Mouse (Mus musculus): Measurements from ENCODE around the gene Slc51a. TPM values are rescaled to one million over a fixed set of nuclear protein-coding genes. Genes with fewer than 3 reads are reported as not detected.
"Not testable (repeated sequence)": the region's sequence is repeated elsewhere in the genome, so short reads cannot be mapped to it uniquely, and the experiment has no call there.

The Slc51a gene
- polyA plus RNA-seq, 1 experiment from 2014 or later = 1.3 TPM

GRCm38 (mm10) chr16:32450133-32450532, 37.5 kb downstream of the Slc51a start:
- 80% methylated on average over 2 of the region's 2 CpGs for WGBS
- no peak for DNase-seq (ENCODE audit: low spot score)
- peaks cover 33% of the 10 kb centered on the region for H3K4me1 ChIP-seq (replicated peaks; ENCODE audit: control insufficient read depth, insufficient read depth, low read length)

GRCm38 (mm10) chr16:32449665-32450064, 38.0 kb downstream of the Slc51a start:
- Histone ChIP-seq H3K27ac (ENCODE audit: low read depth, low read length) (peak overlapping the region; percentile 53), H3K4me2 (peak overlapping the region; percentile 46), H3K27me3 (replicated peaks; ENCODE audit: control insufficient read depth, insufficient read depth, low read length) (no peaks in the 10 kb centered on the region), H3K4me1 (replicated peaks; ENCODE audit: control insufficient read depth, insufficient read depth, low read length) (peaks cover 33% of the 10 kb centered on the region), H3K9ac (ENCODE audit: low read depth, low read length) (peak overlapping the region; percentile 28), H3K36me3 (ENCODE audit: control insufficient read depth, insufficient read depth, low read length) (peaks cover 15% of the 10 kb centered on the region; the same call in 1 of the 2 replicates), H3K9me3 (ENCODE audit: control insufficient read depth, low read length) (no peaks in the 10 kb centered on the region), H3K4me3 (ENCODE audit: low read depth, low read length) (no peak overlapping the region)
- DNase-seq (ENCODE audit: low spot score) (no peak), ATAC-seq (replicated peaks; ENCODE audit: low FRiP score) (peak; percentile 95)
- WGBS = 50% methylated on average over 3 of the region's 3 CpGs

More at GRCm38 (mm10) chr16:32450133-32450532, 37.5 kb downstream of the Slc51a start:
- peak; percentile 37; the same call in 1 of the 2 replicates for ATAC-seq (replicated peaks; ENCODE audit: low FRiP score)
- H3K36me3 ChIP-seq (ENCODE audit: control insufficient read depth, insufficient read depth, low read length) = peaks cover 19% of the 10 kb centered on the region
- no peak overlapping the region for H3K4me3 ChIP-seq (ENCODE audit: low read depth, low read length)
- H3K9ac ChIP-seq (ENCODE audit: low read depth, low read length) = peak overlapping the region; percentile 28
- no peaks in the 10 kb centered on the region for H3K9me3 ChIP-seq (ENCODE audit: control insufficient read depth, low read length)
- peak overlapping the region; percentile 53 for H3K27ac ChIP-seq (ENCODE audit: low read depth, low read length)
- H3K4me2 ChIP-seq = peak overlapping the region; percentile 46
- H3K27me3 ChIP-seq (replicated peaks; ENCODE audit: control insufficient read depth, insufficient read depth, low read length) = no peaks in the 10 kb centered on the region

- Histone ChIP-seq H3K4me3 (ENCODE audit: low read depth, low read length) (no peak overlapping the region), H3K36me3 (ENCODE audit: control insufficient read depth, insufficient read depth, low read length) (peaks cover under 1% of the 10 kb centered on the region; the same call in 1 of the 2 replicates), H3K27ac (ENCODE audit: low read depth, low read length) (no peak overlapping the region), H3K9me3 (ENCODE audit: control insufficient read depth, low read length) (no peaks in the 10 kb centered on the region), H3K27me3 (replicated peaks; ENCODE audit: control insufficient read depth, insufficient read depth, low read length) (no peaks in the 10 kb centered on the region), H3K4me1 (replicated peaks; ENCODE audit: control insufficient read depth, insufficient read depth, low read length) (peaks cover 30% of the 10 kb centered on the region), H3K4me2 (no peak overlapping the region), H3K9ac (ENCODE audit: low read depth, low read length) (no peak overlapping the region)
- ATAC-seq (replicated peaks; ENCODE audit: low FRiP score) (no peak), DNase-seq (ENCODE audit: low spot score) (no peak)
- 73% methylated on average over 2 of the region's 2 CpGs for WGBS
These were observed 41.0 kb downstream of the Slc51a start for GRCm38 (mm10) chr16:32446563-32447138.

- ATAC-seq (replicated peaks; ENCODE audit: low FRiP score) (no peak), DNase-seq (ENCODE audit: low spot score) (no peak)
- Histone ChIP-seq H3K36me3 (ENCODE audit: control insufficient read depth, insufficient read depth, low read length) (peaks cover 3% of the 10 kb centered on the region; the same call in 1 of the 2 replicates), H3K4me3 (ENCODE audit: low read depth, low read length) (no peak overlapping the region), H3K4me2 (no peak overlapping the region), H3K9me3 (ENCODE audit: control insufficient read depth, low read length) (no peaks in the 10 kb centered on the region), H3K4me1 (replicated peaks; ENCODE audit: control insufficient read depth, insufficient read depth, low read length) (peaks cover 22% of the 10 kb centered on the region), H3K27ac (ENCODE audit: low read depth, low read length) (no peak overlapping the region), H3K9ac (ENCODE audit: low read depth, low read length) (no peak overlapping the region), H3K27me3 (replicated peaks; ENCODE audit: control insufficient read depth, insufficient read depth, low read length) (no peaks in the 10 kb centered on the region)
- 88% methylated on average over 1 of the region's 1 CpGs for WGBS
These were observed 42.1 kb downstream of the Slc51a start for GRCm38 (mm10) chr16:32445558-32445957.

GRCm38 (mm10) chr16:32444615-32445014, 43.1 kb downstream of the Slc51a start:
- not testable (repeated sequence) for H3K27ac ChIP-seq (ENCODE audit: low read depth, low read length); H3K9me3 ChIP-seq (ENCODE audit: control insufficient read depth, low read length); H3K36me3 ChIP-seq (ENCODE audit: control insufficient read depth, insufficient read depth, low read length); H3K4me2 ChIP-seq; H3K27me3 ChIP-seq (replicated peaks; ENCODE audit: control insufficient read depth, insufficient read depth, low read length); DNase-seq (ENCODE audit: low spot score); H3K9ac ChIP-seq (ENCODE audit: low read depth, low read length); ATAC-seq (replicated peaks; ENCODE audit: low FRiP score); H3K4me3 ChIP-seq (ENCODE audit: low read depth, low read length)
- 64% methylated on average over 3 of the region's 3 CpGs for WGBS
- peaks cover 17% of the 10 kb centered on the region for H3K4me1 ChIP-seq (replicated peaks; ENCODE audit: control insufficient read depth, insufficient read depth, low read length)

GRCm38 (mm10) chr16:32441432-32441831, 46.2 kb downstream of the Slc51a start:
- ATAC-seq (replicated peaks; ENCODE audit: low FRiP score) (no peak), DNase-seq (ENCODE audit: low spot score) (no peak)
- Histone ChIP-seq H3K27ac (ENCODE audit: low read depth, low read length) (no peak overlapping the region), H3K9me3 (ENCODE audit: control insufficient read depth, low read length) (no peaks in the 10 kb centered on the region), H3K36me3 (ENCODE audit: control insufficient read depth, insufficient read depth, low read length) (peaks cover 3% of the 10 kb centered on the region; the same call in 1 of the 2 replicates), H3K4me3 (ENCODE audit: low read depth, low read length) (no peak overlapping the region), H3K27me3 (replicated peaks; ENCODE audit: control insufficient read depth, insufficient read depth, low read length) (no peaks in the 10 kb centered on the region), H3K4me1 (replicated peaks; ENCODE audit: control insufficient read depth, insufficient read depth, low read length) (peaks cover 2% of the 10 kb centered on the region; the same call in 1 of the 2 replicates), H3K9ac (ENCODE audit: low read depth, low read length) (no peak overlapping the region), H3K4me2 (no peak overlapping the region)
- WGBS = 81% methylated on average over 3 of the region's 3 CpGs

GRCm38 (mm10) chr16:32437266-32437665, 50.4 kb downstream of the Slc51a start:
- Histone ChIP-seq H3K9ac (ENCODE audit: low read depth, low read length) (no peak overlapping the region), H3K36me3 (ENCODE audit: control insufficient read depth, insufficient read depth, low read length) (peaks cover 3% of the 10 kb centered on the region; the same call in 1 of the 2 replicates), H3K27ac (ENCODE audit: low read depth, low read length) (no peak overlapping the region), H3K27me3 (replicated peaks; ENCODE audit: control insufficient read depth, insufficient read depth, low read length) (no peaks in the 10 kb centered on the region), H3K4me2 (no peak overlapping the region), H3K4me3 (ENCODE audit: low read depth, low read length) (no peak overlapping the region), H3K9me3 (ENCODE audit: control insufficient read depth, low read length) (no peaks in the 10 kb centered on the region), H3K4me1 (replicated peaks; ENCODE audit: control insufficient read depth, insufficient read depth, low read length) (peaks cover 8% of the 10 kb centered on the region)
- WGBS = 88% methylated on average over 1 of the region's 1 CpGs
- no peak for ATAC-seq (replicated peaks; ENCODE audit: low FRiP score)
- DNase-seq (ENCODE audit: low spot score) = no peak

GRCm38 (mm10) chr16:32436657-32437056, 51.0 kb downstream of the Slc51a start:
- peaks cover 12% of the 10 kb centered on the region for H3K4me1 ChIP-seq (replicated peaks; ENCODE audit: control insufficient read depth, insufficient read depth, low read length)
- DNase-seq (ENCODE audit: low spot score) = no peak
- H3K27ac ChIP-seq (ENCODE audit: low read depth, low read length) = no peak overlapping the region
- H3K4me2 ChIP-seq = no peak overlapping the region
- peaks cover 3% of the 10 kb centered on the region; the same call in 1 of the 2 replicates for H3K36me3 ChIP-seq (ENCODE audit: control insufficient read depth, insufficient read depth, low read length)
- no peaks in the 10 kb centered on the region for H3K27me3 ChIP-seq (replicated peaks; ENCODE audit: control insufficient read depth, insufficient read depth, low read length)
- no peaks in the 10 kb centered on the region for H3K9me3 ChIP-seq (ENCODE audit: control insufficient read depth, low read length)
- ATAC-seq (replicated peaks; ENCODE audit: low FRiP score) = no peak
- no peak overlapping the region for H3K4me3 ChIP-seq (ENCODE audit: low read depth, low read length)
- no peak overlapping the region for H3K9ac ChIP-seq (ENCODE audit: low read depth, low read length)
- WGBS = 66% methylated on average over 1 of the region's 1 CpGs

GRCm38 (mm10) chr16:32434691-32435090, 53.0 kb downstream of the Slc51a start:
- ATAC-seq (replicated peaks; ENCODE audit: low FRiP score) = no peak

More at GRCm38 (mm10) chr16:32434691-32435090, 53.0 kb downstream of the Slc51a start:
- no peak overlapping the region for H3K4me3 ChIP-seq (ENCODE audit: low read depth, low read length)
- no peaks in the 10 kb centered on the region for H3K36me3 ChIP-seq (ENCODE audit: control insufficient read depth, insufficient read depth, low read length)
- H3K4me2 ChIP-seq = no peak overlapping the region
- peaks cover 14% of the 10 kb centered on the region for H3K4me1 ChIP-seq (replicated peaks; ENCODE audit: control insufficient read depth, insufficient read depth, low read length)
- DNase-seq (ENCODE audit: low spot score) = no peak
- H3K27me3 ChIP-seq (replicated peaks; ENCODE audit: control insufficient read depth, insufficient read depth, low read length) = no peaks in the 10 kb centered on the region
- no peaks in the 10 kb centered on the region for H3K9me3 ChIP-seq (ENCODE audit: control insufficient read depth, low read length)
- no peak overlapping the region for H3K27ac ChIP-seq (ENCODE audit: low read depth, low read length)
- no peak overlapping the region for H3K9ac ChIP-seq (ENCODE audit: low read depth, low read length)

Data from liver, embryonic 11.5 days (tissue).